Mouse (Mus musculus): ENCODE measurements at regions not wholly inside any gene's neighbourhood (a gene's known extent, or its start where the extent isn't known, plus 50 kb on each side); places are given as distances from the start of the nearest gene placed in this dataset.

DNA sequence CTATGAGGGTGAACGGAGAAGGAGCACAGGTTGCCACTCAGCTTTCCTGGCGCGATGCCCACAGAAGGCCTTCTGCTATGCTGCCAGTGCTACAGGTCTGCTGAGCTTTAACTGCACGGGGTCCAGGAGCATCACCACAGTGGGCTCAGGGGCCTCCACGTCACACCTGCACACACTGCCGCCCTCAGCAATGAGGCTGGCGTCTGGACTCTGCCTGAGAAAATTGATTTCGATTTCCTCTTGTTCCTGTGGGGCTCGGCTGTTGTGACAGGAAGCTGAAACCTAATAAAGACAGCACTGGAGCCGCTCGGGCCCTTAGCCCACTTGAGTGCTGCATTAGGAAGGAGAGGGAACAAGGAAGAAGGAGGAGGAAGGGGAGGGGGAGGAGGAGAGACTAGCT lies 239.5 kb upstream of the Ncam1 start:
- Histone ChIP-seq H3K9ac (ENCODE audit: low read depth, low read length, severe bottlenecking) (no peak overlapping the region), H3K4me1 (ENCODE audit: control insufficient read depth, insufficient read depth, low read length) (peaks cover 7% of the 10 kb centered on the region; the same call in 1 of the 2 replicates), H3K4me3 (replicated peaks; ENCODE audit: low read length) (no peak overlapping the region), H3K9me3 (ENCODE audit: control insufficient read depth, low read length) (no peaks in the 10 kb centered on the region), H3K27me3 (ENCODE audit: control insufficient read depth, insufficient read depth, low read length) (no peaks in the 10 kb centered on the region), H3K4me2 (replicated peaks; ENCODE audit: low read depth, low read length, severe bottlenecking) (no peak overlapping the region), H3K27ac (replicated peaks; ENCODE audit: low read depth, low read length) (no peak overlapping the region), H3K36me3 (ENCODE audit: control insufficient read depth, insufficient read depth, low read length) (no peaks in the 10 kb centered on the region)
- no peak for TF ChIP-seq POLR2A (IDR thresholded peaks at IDR 0.05; ENCODE audit: borderline replicate concordance, extremely low read depth, insufficient read depth, insufficient read length)
- WGBS, result 23% methylated on average over 11 of the region's 11 CpGs
- DNase-seq (ENCODE audit: low spot score) (no peak), ATAC-seq (ENCODE audit: low FRiP score, low read depth) (no peak)

DNA sequence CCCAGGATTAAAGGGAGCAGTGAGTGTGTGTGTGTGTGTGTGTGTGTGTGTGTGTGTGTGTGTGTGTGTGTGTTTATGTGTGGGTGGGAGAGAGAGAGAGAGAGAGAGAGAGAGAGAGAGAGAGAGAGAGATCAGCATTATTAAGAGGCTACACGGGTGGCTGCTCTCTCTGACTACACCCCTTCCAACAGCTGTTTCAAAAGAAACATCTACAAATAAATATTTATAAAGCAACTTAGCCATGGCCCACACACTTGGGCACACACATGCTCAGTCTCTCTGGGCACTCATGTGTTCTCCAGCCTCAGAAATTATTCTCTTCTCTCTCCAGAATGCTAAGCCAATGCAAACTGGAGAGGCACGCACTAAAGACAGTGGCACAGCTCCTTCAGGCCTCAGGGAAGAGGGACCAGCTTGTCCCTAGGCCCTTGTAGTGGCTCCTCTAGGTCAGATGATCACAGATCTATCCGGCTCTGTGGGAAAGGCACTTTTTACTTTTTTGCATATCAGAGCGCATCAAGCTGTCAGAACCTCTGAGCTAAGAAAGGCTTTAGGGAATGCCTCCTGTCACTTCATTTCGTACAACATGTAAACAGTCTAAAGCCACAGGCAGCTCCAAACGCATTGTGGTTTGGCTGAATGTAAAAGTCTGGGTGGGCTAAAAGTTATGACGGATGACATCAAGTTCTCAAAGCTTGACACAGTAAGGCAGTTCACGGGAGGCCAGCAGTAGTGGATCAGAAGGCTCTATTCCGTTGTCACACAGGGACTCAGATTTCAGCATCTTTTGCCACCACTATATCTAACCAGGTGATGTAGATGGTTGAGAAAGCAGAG lies 233.8 kb upstream of the Ncam1 start:
- no peak for TF ChIP-seq POLR2A (IDR thresholded peaks at IDR 0.05; ENCODE audit: borderline replicate concordance, extremely low read depth, insufficient read depth, insufficient read length)
- no peak for ATAC-seq (ENCODE audit: low FRiP score, low read depth)
- no peaks in the 10 kb centered on the region for H3K36me3 ChIP-seq (ENCODE audit: control insufficient read depth, insufficient read depth, low read length)

DNA sequence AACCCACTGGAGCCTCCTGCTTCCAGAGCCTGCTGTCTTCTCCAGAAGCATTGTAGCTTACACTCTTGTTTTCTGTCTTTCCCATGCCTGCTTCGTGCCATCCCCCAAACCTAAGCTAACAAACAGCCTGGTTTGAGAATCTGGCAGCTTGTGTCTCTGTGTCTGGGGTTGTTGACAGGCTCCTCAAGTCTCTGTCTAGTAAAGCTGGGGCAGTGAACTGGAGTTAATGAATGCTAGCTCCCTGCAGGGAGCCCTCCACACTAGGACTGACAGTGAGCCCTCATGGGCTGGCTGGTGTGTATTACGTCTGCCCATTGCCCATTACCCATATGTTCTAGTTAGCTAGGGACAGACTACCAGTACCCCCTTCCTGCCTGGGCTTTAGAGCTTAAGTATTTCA lies 232.6 kb upstream of the Ncam1 start:
- DNase-seq (ENCODE audit: low spot score) (no peak), ATAC-seq (ENCODE audit: low FRiP score, low read depth) (no peak)
- Histone ChIP-seq H3K4me3 (replicated peaks; ENCODE audit: low read length) (no peak overlapping the region), H3K9me3 (ENCODE audit: control insufficient read depth, low read length) (no peaks in the 10 kb centered on the region), H3K27me3 (ENCODE audit: control insufficient read depth, insufficient read depth, low read length) (no peaks in the 10 kb centered on the region), H3K36me3 (ENCODE audit: control insufficient read depth, insufficient read depth, low read length) (no peaks in the 10 kb centered on the region), H3K27ac (replicated peaks; ENCODE audit: low read depth, low read length) (no peak overlapping the region), H3K4me1 (ENCODE audit: control insufficient read depth, insufficient read depth, low read length) (0 out of 2 replicates have a peak, but pooled peaks cover 3% of the 10 kb centered on the region), H3K4me2 (replicated peaks; ENCODE audit: low read depth, low read length, severe bottlenecking) (no peak overlapping the region), H3K9ac (ENCODE audit: low read depth, low read length, severe bottlenecking) (no peak overlapping the region)
- no peak for TF ChIP-seq POLR2A (IDR thresholded peaks at IDR 0.05; ENCODE audit: borderline replicate concordance, extremely low read depth, insufficient read depth, insufficient read length)
- 40% methylated on average over 2 of the region's 2 CpGs for WGBS

More for the DNA sequence above, 233.8 kb upstream of the Ncam1 start:
- Histone ChIP-seq H3K27me3 (ENCODE audit: control insufficient read depth, insufficient read depth, low read length) (no peaks in the 10 kb centered on the region), H3K4me3 (replicated peaks; ENCODE audit: low read length) (no peak overlapping the region), H3K9me3 (ENCODE audit: control insufficient read depth, low read length) (no peaks in the 10 kb centered on the region), H3K27ac (replicated peaks; ENCODE audit: low read depth, low read length) (no peak overlapping the region), H3K9ac (ENCODE audit: low read depth, low read length, severe bottlenecking) (no peak overlapping the region), H3K4me2 (replicated peaks; ENCODE audit: low read depth, low read length, severe bottlenecking) (no peak overlapping the region), H3K4me1 (ENCODE audit: control insufficient read depth, insufficient read depth, low read length) (0 out of 2 replicates have a peak, but pooled peaks cover 3% of the 10 kb centered on the region)
- DNase-seq (ENCODE audit: low spot score), result no peak
- 63% methylated on average over 9 of the region's 9 CpGs for WGBS

DNA sequence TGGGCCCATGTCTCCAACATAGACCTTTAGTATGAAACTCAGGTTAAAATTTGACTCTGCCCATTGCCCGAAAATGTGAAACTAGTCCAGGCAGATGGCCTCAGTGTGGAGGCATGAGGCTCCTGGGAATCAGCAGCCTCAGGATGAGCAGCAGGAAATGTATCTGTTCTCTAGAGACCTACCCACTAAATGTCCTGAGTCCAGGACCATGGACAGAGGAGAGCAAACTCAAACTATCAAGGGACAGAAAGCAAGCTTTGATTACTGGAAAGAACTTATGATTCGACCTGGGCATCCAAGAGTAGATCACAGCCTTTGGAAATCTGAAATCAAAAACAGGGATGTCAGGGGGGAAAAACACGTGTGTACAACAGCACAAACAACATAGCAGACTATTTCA lies 230.3 kb upstream of the Ncam1 start:
- no peaks in the 10 kb centered on the region for H3K36me3 ChIP-seq (ENCODE audit: control insufficient read depth, insufficient read depth, low read length)
- 44% methylated on average over 3 of the region's 3 CpGs for WGBS
- 0 out of 2 replicates have a peak, but pooled peaks cover 3% of the 10 kb centered on the region for H3K4me1 ChIP-seq (ENCODE audit: control insufficient read depth, insufficient read depth, low read length)
- ATAC-seq (ENCODE audit: low FRiP score, low read depth), result no peak
- no peak overlapping the region for H3K4me2 ChIP-seq (replicated peaks; ENCODE audit: low read depth, low read length, severe bottlenecking)
- no peak overlapping the region for H3K9ac ChIP-seq (ENCODE audit: low read depth, low read length, severe bottlenecking)
- no peaks in the 10 kb centered on the region for H3K9me3 ChIP-seq (ENCODE audit: control insufficient read depth, low read length)
- DNase-seq (ENCODE audit: low spot score), result peak; percentile 42
- no peak for TF ChIP-seq POLR2A (IDR thresholded peaks at IDR 0.05; ENCODE audit: borderline replicate concordance, extremely low read depth, insufficient read depth, insufficient read length)
- H3K27ac ChIP-seq (replicated peaks; ENCODE audit: low read depth, low read length), result no peak overlapping the region
- H3K4me3 ChIP-seq (replicated peaks; ENCODE audit: low read length), result no peak overlapping the region
- H3K27me3 ChIP-seq (ENCODE audit: control insufficient read depth, insufficient read depth, low read length), result no peaks in the 10 kb centered on the region

DNA sequence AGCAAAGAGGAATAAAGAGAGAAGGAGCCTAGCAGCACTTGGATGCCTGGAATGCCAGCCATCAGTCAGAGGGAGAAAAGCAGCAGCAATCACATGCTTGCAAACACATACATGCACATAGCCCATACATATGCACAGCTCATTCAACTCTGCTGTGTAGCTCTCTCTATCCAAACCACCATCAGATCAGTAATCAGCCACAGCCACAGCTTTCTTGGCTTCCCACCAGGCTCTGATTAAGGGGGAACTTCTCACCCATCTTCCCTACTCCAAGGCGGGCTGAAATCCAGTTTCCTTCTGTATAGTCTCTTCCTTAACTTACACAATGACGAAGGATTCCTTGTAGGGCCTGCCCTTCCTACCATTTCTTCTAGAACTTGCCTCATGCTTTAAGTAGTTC lies 229.8 kb upstream of the Ncam1 start:
- no peak for TF ChIP-seq POLR2A (IDR thresholded peaks at IDR 0.05; ENCODE audit: borderline replicate concordance, extremely low read depth, insufficient read depth, insufficient read length)
- Histone ChIP-seq H3K36me3 (ENCODE audit: control insufficient read depth, insufficient read depth, low read length) (no peaks in the 10 kb centered on the region), H3K9ac (ENCODE audit: low read depth, low read length, severe bottlenecking) (no peak overlapping the region), H3K27me3 (ENCODE audit: control insufficient read depth, insufficient read depth, low read length) (no peaks in the 10 kb centered on the region), H3K4me3 (replicated peaks; ENCODE audit: low read length) (no peak overlapping the region), H3K4me1 (ENCODE audit: control insufficient read depth, insufficient read depth, low read length) (0 out of 2 replicates have a peak, but pooled peaks cover 3% of the 10 kb centered on the region), H3K27ac (replicated peaks; ENCODE audit: low read depth, low read length) (no peak overlapping the region), H3K4me2 (replicated peaks; ENCODE audit: low read depth, low read length, severe bottlenecking) (no peak overlapping the region), H3K9me3 (ENCODE audit: control insufficient read depth, low read length) (no peaks in the 10 kb centered on the region)
- no peak for ATAC-seq (ENCODE audit: low FRiP score, low read depth)
- WGBS, result 89% methylated on average over 2 of the region's 2 CpGs
- DNase-seq (ENCODE audit: low spot score), result no peak

Data from limb, embryonic 14.5 days (tissue).